7 mouse cellular contexts compared by ENCODE assay signal in genomic region chr17:34898706-34899052, GRCm38 (mm10). TPM values are rescaled to one million over a fixed set of nuclear protein-coding genes. Genes with fewer than 3 reads are reported as not detected.
DNase-seq lines count a peak whose midpoint lies in the region; ATAC-seq and TF ChIP-seq lines count a peak whose summit lies in the region.

No protein-coding gene starts in this region.

- peak overlapping the region; percentile 98 for H3K27ac ChIP-seq in hindbrain, embryonic 12.5 days
- peak overlapping the region; percentile 94 for H3K27ac ChIP-seq in liver, postnatal 0 days (ENCODE audit: low read depth)

- no peak for TF ChIP-seq EP300 in liver, postnatal 0 days (IDR thresholded peaks at IDR 0.05; ENCODE audit: low read depth)

- H3K4me3 ChIP-seq in lung, adult 2 months (replicated peaks; ENCODE audit: extremely low read depth, low read depth, low read length), result peak overlapping the region; percentile 71
- peak overlapping the region; percentile 100 for H3K4me3 ChIP-seq in hindbrain, embryonic 12.5 days
- peak overlapping the region; percentile 90 for H3K4me3 ChIP-seq in liver, postnatal 0 days (ENCODE audit: low read depth, low read length)

- peaks cover 5% of the 10 kb centered on the region; the same call in 1 of the 2 replicates for H3K4me1 ChIP-seq in lung, adult 2 months (ENCODE audit: control insufficient read depth, insufficient read depth, low read length)
- peaks cover 44% of the 10 kb centered on the region for H3K4me1 ChIP-seq in hindbrain, embryonic 12.5 days
- H3K4me1 ChIP-seq in liver, postnatal 0 days (ENCODE audit: insufficient read depth), result peaks cover 24% of the 10 kb centered on the region

- peak overlapping the region; percentile 98 for H3K4me2 ChIP-seq in hindbrain, embryonic 12.5 days (replicated peaks)
- H3K4me2 ChIP-seq in liver, postnatal 0 days (ENCODE audit: low read depth, low read length), result peak overlapping the region; percentile 97

- no peaks in the 10 kb centered on the region for H3K9me3 ChIP-seq in hindbrain, embryonic 12.5 days (replicated peaks)
- no peaks in the 10 kb centered on the region for H3K9me3 ChIP-seq in liver, postnatal 0 days (ENCODE audit: low read length)

- H3K36me3 ChIP-seq in hindbrain, embryonic 12.5 days, result peaks cover 27% of the 10 kb centered on the region
- peaks cover 11% of the 10 kb centered on the region; the same call in 1 of the 2 replicates for H3K36me3 ChIP-seq in liver, postnatal 0 days (replicated peaks; ENCODE audit: insufficient read depth, low read length)

- no peak for TF ChIP-seq CTCF in lung, adult 2 months (IDR thresholded peaks at IDR 0.05; ENCODE audit: insufficient read depth, low read length)
- no peak for TF ChIP-seq CTCF in liver, postnatal 0 days (IDR thresholded peaks at IDR 0.05; ENCODE audit: low read depth)

- H3K9ac ChIP-seq in hindbrain, embryonic 12.5 days, result peak overlapping the region; percentile 100
- peak overlapping the region; percentile 87 for H3K9ac ChIP-seq in liver, postnatal 0 days (replicated peaks)

- no peak for DNase-seq in lung, adult 2 months
- DNase-seq in lung, postnatal 36 days, result no peak
- DNase-seq in embryo, embryonic 10.5 days (ENCODE audit: low spot score), result peak; percentile 73
- DNase-seq in liver, postnatal 0 days, result no peak
- no peak for DNase-seq in urinary bladder, postnatal 10 days (ENCODE audit: low spot score)

- no peak for TF ChIP-seq POLR2A in lung, adult 2 months (IDR thresholded peaks at IDR 0.05; ENCODE audit: borderline replicate concordance, extremely low read depth, low read depth, low read length)

- 0% methylated on average over 20 of the region's 47 CpGs for WGBS in lung, adult 2 months
- 0% methylated on average over 8 of the region's 47 CpGs for WGBS in hindbrain, embryonic 12.5 days
- WGBS in liver, postnatal 0 days (ENCODE audit: insufficient replicate concordance), result 0% methylated on average over 21 of the region's 47 CpGs

- H3K27me3 ChIP-seq in hindbrain, embryonic 12.5 days, result no peaks in the 10 kb centered on the region
- no peaks in the 10 kb centered on the region for H3K27me3 ChIP-seq in liver, postnatal 0 days (ENCODE audit: insufficient read depth, low read length)

- ATAC-seq in hindbrain, embryonic 12.5 days (ENCODE audit: low FRiP score), result 0 out of 2 replicates have a peak, but pooled peaks have one; percentile 6
- ATAC-seq in liver, postnatal 0 days, result no peak
- ATAC-seq in monocyte, adult 5-6 weeks (replicated peaks; ENCODE audit: insufficient number of reproducible peaks, low FRiP score, low TSS enrichment, poor library complexity, severe bottlenecking), result no peak

RNA-seq across cellular contexts. Expression of gene Ehmt2, which starts 0.4 kb away (rescaled TPM):
- 192 and 199 TPM in 2 replicates for polyA plus RNA-seq in lung, adult 2 months (2012; rRNA removed)
- 110 and 113 TPM in 2 replicates for polyA plus RNA-seq in hindbrain, embryonic 12.5 days (2016; fragmentation: Nextera tagmentation; extraction: Ambion mirVana)
- polyA plus RNA-seq in liver, postnatal 0 days (2015; fragmentation: Nextera tagmentation; extraction: Ambion mirVana), result 11.1 TPM in 2 replicates
- 92.4 to 105 TPM (median 102 TPM) in 3 replicates for total RNA-seq in monocyte, adult 5-6 weeks (2017)

RNA-seq across cellular contexts. Expression of gene C2, which starts 0.6 kb away (rescaled TPM):
- polyA plus RNA-seq in lung, adult 2 months (2012; rRNA removed), result 25.8 and 27.7 TPM in 2 replicates
- 1.4 and 2.6 TPM in 2 replicates for polyA plus RNA-seq in hindbrain, embryonic 12.5 days (2016; fragmentation: Nextera tagmentation; extraction: Ambion mirVana)
- 35.7 and 37.3 TPM in 2 replicates for polyA plus RNA-seq in liver, postnatal 0 days (2015; fragmentation: Nextera tagmentation; extraction: Ambion mirVana)
- total RNA-seq in monocyte, adult 5-6 weeks (2017), result not detected in 3 replicates

RNA-seq across cellular contexts. Expression of gene Slc44a4, which starts 15.6 kb away (rescaled TPM):
- polyA plus RNA-seq in lung, adult 2 months (2012; rRNA removed), result 11.6 and 13.5 TPM in 2 replicates
- polyA plus RNA-seq in hindbrain, embryonic 12.5 days (2016; fragmentation: Nextera tagmentation; extraction: Ambion mirVana), result 0.13 and 0.15 TPM in 2 replicates
- 3.5 and 3.6 TPM in 2 replicates for polyA plus RNA-seq in liver, postnatal 0 days (2015; fragmentation: Nextera tagmentation; extraction: Ambion mirVana)
- not detected in 3 replicates for total RNA-seq in monocyte, adult 5-6 weeks (2017)

RNA-seq across cellular contexts. Expression of gene Gm20547, which starts 16.8 kb away (rescaled TPM):
- not detected in 2 replicates for polyA plus RNA-seq in lung, adult 2 months (2012; rRNA removed)
- polyA plus RNA-seq in hindbrain, embryonic 12.5 days (2016; fragmentation: Nextera tagmentation; extraction: Ambion mirVana), result 0.10 and 0.29 TPM in 2 replicates
- 0.25 TPM in 1 of 2 replicates, not detected in the other for polyA plus RNA-seq in liver, postnatal 0 days (2015; fragmentation: Nextera tagmentation; extraction: Ambion mirVana)
- not detected in 3 replicates for total RNA-seq in monocyte, adult 5-6 weeks (2017)

RNA-seq across cellular contexts. Expression of gene Zbtb12, which starts 19.4 kb away (rescaled TPM):
- 10.6 and 12.3 TPM in 2 replicates for polyA plus RNA-seq in lung, adult 2 months (2012; rRNA removed)
- polyA plus RNA-seq in hindbrain, embryonic 12.5 days (2016; fragmentation: Nextera tagmentation; extraction: Ambion mirVana), result 12.0 and 12.8 TPM in 2 replicates
- 0.33 and 0.46 TPM in 2 replicates for polyA plus RNA-seq in liver, postnatal 0 days (2015; fragmentation: Nextera tagmentation; extraction: Ambion mirVana)
- 0.57 to 1.7 TPM (median 1.6 TPM) in 3 replicates for total RNA-seq in monocyte, adult 5-6 weeks (2017)
